Mouse (Mus musculus) adrenal gland, adult 18-20 months (tissue): ENCODE data around the gene Slc22a4. TPM values are rescaled to one million over a fixed set of nuclear protein-coding genes. Genes with fewer than 3 reads are reported as not detected.
"Not testable (repeated sequence)": the region's sequence is repeated elsewhere in the genome, so short reads cannot be mapped to it uniquely, and the experiment has no call there.

Source experiments
- DNase-seq, 2 experiments: peaks; one replicate each; pipeline ENCODE4 v3.0.0; 2021 to 2022; ENCODE audit warnings: low spot score in 2 of 2
- total RNA-seq, 2 experiments: library from RNA; stranded (reverse); gene quantifications; 1 replicate in 1 of 2; 2 replicates in 1 of 2; pipeline ENCODE4 v1.2.3; 2021

Gene Slc22a4
- total RNA-seq, 2 experiments from 2014 or later = 7.4 to 7.8 TPM

DNA sequence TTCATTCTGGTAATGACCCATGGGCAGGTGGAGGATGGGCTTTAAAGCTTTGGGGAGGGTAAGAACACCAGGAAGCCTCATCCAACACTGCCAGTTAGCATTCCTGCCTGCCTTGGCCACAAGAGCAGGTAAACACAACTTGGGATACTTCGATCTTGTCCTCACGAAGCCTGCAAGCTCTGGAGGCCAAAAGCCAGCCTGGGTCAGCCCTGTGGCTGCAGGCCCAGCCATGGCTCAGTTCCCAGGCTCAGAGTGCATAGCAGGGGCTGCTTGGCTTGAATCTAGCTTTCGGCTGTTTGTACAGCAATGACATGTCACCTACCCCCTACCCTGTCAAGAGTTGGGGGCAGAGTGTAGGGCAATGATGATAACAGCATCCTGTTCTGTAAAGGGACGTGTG is 21.0 kb downstream of the Slc22a4 start:
- peak in 1 of 2 experiments; percentile 53 for DNase-seq

DNA sequence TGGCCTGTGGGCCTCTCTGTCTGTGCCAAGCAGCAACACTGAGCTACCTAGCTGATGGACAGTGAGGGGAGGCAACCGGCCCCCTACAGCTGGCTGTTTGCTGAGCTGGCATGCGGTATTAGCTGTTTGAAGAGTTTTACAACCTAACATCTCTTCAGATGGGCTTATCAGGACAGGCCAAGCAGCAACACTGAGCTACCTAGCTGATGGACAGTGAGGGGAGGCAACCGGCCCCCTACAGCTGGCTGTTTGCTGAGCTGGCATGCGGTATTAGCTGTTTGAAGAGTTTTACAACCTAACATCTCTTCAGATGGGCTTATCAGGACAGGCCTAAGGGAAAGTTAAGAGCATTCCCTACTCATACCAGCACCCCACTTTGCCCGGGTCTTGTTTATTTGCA is 21.5 kb downstream of the Slc22a4 start:
- not testable (repeated sequence) for DNase-seq

DNA sequence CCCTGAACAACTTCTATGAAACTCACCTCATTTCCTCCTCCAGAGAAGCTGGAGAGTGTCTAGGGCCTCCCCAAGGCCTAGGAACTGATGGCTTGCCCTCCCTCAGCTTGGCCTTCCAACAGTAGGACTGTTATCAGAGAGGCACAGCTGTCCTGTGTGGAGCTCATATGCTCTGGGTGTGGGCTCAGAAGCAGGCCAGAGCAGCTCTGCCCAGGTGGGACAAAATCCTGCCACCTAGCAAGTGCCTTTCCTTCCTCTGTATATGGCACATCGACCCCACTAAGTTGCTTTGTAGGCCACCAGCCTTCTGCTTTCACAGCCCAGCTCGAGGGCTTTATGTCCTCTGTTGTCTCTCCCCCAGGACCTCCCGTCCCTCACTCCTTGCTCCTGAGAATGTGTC is 23.2 kb downstream of the Slc22a4 start:
- DNase-seq = no peak

DNA sequence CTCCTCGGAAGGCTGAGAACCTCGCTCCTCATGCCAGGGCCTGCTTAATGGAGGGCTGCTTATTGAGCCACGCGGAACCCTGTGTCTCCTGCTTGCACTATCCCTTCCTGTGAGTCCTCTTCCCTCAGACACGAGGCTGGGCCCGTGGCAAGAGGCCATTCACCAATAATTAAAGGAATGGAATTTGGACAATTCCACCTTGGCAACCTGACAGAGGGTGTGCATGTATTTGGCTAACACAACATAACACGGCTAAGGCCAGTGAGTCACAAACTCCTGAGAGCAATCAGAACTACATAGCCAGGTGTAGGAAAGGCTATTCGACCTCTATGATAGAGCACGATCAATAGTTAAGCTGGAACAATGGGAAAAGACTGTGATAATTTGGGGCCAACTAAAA is 23.7 kb downstream of the Slc22a4 start:
- DNase-seq = no peak

DNA sequence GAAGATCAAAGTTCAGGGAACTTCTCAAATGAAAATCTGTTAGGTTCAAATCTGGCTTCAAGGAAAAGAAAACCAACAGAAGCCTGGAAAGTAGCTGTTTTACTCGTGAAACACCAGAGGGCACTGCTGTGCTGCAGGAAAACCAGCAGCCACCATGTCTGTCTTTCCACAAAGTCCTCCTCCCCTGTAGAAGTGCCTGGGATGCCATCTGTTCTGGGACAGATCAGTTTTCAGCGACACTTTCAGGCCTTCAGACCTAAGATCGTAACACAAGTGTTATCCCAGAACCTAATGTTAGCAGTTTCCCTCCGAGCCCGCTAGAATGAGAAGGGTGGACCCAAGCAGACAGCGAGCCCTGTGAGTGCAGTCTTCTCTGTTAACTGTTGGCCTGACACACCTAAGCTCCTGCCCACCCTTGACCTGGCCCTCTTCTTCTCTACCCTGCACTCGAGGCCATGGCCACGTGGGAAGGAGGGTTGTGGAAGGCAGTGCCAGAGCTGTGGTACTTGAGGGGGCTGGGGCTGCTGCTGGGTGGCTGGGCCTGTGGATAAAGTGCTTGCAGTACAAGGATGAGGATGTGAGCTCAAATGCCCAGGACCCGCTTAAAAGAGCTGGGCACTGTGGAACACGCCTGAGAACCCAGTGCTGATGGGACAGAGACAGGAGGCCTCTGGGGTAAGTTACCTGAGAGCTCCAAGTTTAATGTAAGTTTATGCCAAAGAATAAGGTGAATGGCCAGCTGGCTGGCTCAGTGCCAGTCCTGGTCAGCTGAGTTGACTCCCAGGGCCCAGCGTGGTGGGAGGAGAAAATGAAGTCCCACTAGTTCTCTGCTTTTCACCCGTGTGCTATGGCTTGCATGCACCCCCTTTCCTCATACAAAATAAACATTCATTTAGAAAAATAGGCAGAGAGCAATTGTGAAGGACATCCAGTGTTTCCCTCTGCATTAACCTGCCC is 24.9 kb downstream of the Slc22a4 start:
- DNase-seq = peak; percentile 59

DNA sequence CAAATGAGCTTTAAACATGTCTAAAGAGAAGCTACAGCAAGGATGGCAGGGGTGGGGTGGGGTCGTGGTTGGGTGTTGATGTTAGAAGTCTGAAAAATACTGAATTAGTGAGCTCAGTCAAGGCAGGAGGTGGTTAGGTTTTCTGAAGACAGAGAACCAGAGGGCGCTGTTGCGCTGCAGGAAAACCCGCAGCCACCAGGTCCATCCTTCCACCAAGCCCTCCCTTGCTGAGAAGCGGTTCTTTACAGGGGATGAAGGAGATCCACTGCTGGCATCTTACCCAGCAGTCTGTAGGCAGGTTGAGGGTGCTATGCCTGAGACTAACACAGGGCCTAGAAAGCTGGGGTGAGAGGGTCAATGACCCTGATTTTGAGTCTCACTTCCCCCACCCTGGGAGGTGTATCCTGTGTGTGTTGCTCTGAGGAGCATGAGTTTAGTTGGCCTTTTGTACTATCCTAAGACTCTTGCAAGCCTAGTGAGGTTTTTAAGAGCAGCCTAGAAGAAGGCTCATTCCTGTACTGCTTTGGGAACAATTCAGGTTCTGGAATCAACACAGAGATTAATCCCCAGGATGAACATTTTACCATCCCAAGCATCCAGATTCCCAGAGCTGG is 25.6 kb downstream of the Slc22a4 start:
- peak; percentile 47 to 57 for DNase-seq

DNA sequence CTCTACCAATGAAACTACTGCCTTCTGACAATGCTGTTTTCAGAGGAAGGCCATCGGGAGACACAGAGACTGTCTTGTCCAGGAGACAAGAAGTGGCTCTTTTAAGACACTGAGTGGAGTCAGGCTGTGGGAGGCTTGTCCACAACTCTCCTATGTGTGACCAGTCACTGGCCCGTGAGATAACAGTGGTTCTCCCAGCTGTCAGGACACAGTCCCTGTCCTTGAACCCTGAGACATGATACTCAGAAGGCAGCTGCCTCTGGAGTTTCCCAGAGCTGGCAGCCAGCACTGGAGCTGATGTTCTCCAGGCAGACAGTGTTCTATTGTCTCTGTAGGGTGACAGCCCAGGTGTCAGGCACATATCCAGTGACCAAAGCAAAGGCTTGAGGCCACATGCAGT is 30.2 kb downstream of the Slc22a4 start:
- DNase-seq = no peak

DNA sequence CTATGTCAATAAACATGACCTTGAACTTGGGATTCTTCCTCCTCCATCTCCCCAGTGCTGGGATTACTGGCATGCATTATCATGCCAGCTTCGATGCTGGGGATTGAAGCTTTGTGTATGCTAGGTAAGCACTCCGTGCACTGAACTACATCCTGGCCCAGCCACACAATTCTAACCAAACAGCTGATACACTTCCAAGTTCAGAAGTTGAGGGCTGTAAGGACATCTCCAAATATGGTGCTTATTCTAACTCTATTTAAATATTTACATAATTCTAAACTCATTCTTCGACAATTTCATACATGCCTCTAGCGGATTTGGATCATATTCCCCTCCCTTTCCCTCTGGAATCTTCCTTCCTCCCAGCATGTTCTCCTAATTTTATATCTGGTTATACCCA is 35.6 kb downstream of the Slc22a4 start:
- no peak for DNase-seq

DNA sequence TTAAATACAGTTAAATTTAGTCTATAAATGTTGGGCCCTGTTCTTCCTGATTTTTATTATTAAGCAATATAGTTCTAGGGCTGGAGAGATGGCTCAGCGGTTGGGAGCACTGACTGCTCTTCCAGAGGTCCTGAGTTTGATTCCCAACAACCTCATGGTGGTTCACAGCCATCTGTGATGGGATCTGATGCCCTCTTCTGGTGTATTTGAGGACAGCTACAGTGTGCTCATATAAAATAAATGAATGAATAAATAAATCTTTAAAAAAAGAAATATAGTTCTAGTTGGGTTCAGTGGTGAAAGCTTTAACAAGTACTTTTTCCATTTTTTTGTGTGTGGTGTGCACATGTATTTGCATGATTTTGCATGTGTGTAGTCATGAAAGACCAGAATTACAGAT is 38.7 kb downstream of the Slc22a4 start:
- no peak for DNase-seq

DNA sequence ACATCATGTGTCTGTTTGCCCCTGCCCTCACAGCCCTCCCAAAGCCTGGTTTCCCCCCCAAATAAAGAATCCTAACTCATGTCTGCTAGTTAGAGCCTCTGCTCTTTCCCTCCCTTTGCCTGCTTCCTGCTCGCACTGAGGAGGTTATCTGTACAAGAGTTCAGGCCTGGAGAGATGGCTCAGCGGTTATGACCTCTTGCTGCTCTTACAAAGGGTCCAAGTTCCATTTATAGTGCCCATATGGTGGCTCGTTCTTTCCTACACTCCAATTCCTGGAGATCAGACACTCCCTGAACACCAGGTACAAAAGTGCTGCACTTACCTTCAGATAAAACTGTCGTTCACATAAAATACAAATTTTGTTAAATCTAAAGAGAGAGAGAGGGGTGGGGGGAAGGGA is 39.8 kb downstream of the Slc22a4 start:
- DNase-seq = no peak

DNA sequence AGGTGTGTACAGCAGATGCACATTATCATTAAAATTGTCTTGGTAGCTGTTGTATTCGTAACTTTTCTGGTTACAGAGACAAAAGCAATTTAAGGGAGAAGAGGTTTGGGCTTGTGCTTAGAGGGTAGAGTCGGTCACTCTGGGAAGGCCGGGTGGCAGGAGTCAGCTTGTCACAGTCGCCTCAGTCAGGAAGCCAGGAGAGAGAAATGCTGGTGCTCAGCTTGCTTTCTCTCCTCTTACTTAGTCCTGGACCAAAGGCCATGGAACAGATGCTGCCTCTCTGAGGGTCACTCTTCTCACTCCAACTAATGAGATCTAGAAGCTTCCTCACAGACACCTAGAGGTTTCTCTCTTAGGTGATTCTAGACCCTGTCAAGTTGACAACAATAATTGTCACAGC is 46.5 kb downstream of the Slc22a4 start:
- no peak for DNase-seq

DNA sequence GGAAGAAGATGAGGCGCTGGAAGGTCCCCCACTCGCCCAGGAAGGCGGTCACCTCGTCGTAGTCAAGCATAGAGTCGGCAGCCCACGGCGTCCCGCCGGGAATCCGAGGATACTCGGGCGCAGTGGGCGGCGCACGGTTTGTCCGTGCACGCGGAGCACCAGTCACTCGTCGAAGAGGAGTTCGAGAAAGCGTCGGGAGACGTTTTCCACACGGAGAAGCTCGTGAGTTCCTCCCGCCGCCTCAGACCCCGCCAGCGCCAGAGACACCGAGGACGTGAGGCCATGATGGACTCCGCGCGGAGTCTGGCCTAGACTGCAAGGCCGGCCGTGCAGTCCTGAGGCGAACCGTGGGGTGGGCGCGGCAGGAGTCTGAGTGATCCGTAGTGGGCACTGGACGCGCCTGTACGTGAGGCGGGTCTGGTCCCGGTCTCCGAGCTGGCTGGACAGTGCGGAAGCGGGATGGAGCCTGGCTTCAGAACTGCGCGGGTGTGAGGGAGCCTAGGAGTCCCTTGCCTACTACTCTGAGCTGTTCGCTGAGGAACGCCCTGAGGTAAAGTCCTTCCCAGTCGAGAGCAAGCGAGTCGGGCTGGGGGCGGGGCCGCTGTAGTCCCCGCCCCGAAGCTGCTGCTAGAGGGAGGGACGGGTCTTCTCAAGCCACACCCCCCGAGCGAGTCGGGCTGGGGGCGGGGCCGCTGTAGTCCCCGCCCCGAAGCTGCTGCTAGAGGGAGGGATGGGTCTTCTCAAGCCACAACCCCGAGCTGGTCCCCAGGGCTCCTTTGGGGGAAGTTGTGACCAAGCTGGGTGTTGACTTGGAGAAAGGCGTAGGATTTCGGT is 47.9 kb downstream of the Slc22a4 start, which contains the start of gene Slc22a21:
TSS of gene Slc22a21 (minus strand) at position 545 of the 834 bp plus-strand sequence.
- peak; percentile 69 to 71 for DNase-seq

DNA sequence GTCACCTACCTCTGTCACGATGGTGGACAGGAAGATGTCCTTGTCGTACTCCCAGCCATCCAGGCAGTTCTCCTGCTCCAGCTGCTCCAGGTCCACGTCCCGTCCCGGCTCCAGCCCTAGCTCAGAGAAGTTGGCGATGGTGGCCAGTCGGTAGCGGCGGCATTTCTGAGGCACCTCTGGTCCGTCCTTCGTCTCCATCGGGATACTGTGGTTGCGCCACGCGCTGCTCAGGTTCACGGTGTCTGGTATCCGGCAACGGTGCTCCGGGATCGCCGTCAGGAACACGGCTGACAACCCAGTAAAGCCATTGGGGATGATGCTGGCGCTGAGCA is 48.5 kb downstream of the Slc22a4 start:
- DNase-seq = not testable (repeated sequence)

DNA sequence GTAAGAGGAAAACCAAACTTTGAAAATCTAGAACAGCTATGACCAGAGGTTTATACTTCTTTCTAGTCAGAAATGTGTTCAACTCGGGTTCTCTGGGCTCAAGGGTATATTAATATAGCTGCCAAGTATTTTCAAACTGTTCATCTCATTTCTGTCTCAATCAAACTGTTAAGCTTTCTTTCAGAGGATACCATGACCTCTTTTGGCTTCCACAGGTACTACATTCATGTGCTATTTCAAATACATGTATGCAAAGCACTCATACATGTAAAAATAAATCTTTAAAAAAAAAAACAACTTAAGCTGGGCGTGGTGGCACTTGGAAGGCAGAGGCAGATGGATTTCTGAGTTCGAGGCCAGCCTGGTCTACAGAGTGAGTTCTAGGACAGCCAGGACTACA is 50.2 kb downstream of the Slc22a4 start:
- no peak for DNase-seq

DNA sequence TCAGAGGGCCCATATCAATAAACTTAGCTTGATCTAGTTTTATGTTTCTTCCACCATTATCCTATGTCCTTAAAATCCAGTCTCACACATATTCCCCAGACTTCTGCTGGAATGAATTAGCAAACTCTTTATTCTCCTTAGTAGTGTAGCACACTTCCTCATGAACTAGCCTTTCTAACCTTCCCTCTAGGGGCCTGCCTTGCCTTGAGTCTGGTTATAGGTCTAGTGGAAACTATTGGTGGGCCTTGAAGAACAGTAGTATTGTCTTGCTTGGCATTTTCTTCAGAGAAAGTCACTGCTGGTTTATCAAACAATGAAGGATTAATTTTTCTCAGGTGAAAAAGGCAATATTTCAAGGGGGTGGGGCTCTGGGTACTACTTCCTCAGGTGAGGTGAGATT is 52.3 kb downstream of the Slc22a4 start:
- no peak for DNase-seq

DNA sequence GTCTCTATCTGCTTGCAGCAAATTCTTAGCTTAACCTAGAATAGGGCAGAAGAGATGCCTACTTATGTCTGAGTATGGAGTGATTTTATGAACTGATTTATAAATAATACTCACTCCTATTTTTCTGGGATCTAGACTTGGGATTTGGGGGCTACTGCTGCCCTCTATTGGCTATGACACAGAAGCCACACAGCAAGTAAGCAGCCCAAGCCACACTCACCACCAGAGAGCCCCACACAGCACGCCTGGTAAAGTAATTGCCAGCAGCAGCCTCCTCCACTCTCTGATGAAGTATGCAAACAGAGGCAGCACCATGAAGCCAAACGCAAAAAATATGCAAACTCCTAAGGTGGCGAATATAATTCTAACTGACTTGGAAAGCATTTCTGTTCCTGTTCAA is 68.9 kb downstream of the Slc22a4 start:
- DNase-seq = no peak

DNA sequence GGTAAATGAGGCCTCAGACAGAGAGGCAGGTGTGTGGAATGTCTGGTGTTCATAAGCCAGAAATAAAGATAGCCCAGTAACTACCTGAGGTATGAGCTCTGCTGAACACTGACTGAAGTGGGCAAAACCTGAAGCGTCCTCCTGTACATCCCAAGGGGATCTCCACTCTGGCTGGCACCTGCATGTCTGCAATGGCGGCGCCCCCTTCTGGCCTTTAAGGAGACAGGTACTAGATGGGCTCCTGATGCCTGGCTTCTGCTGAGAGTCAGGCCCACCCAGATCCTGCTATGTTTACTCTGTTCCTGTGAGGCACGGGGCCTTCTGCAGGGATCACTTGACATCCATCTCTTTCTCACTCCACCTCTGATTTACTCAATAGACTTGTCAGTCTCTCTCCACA is 69.7 kb downstream of the Slc22a4 start:
- not testable (repeated sequence) for DNase-seq

DNA sequence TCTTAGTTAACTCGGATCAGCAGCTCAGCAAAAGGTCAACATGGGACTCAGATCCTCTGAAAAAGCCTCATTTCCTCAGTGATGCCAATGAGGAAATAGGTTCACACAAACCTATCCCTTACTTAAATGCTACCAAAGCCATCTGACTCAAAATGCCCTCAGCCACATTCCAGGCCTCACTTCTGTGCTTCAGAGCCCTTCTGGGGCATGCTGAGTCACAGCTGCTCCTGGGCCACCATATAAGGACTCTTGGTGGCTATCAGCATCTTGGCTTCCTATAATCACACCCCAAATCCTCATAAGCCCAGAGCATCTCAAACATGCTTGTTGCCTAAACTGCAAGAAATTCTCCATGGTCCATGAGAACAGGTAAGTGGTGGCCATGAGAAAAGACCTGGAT is 71.3 kb downstream of the Slc22a4 start:
- peak in 1 of 2 experiments; percentile 9 for DNase-seq

DNA sequence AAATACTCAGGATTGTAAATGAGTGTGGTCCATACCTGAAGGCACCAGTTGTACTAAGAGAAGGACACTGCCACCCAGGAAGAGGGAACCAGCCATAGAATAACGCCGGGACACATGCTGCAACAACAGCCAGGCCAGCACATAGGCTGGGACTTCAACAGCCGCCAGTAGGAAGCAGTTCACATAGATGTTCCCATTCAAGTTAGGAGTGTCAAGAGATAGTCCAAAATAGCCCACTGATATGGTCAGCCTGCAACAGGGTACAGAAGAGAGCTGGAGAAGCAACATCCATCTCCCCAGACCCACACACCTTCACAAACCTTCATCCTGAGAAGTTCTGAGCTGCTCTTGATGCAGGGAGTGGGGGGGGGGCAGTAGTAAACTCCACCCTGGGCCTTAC is 73.2 kb downstream of the Slc22a4 start:
- DNase-seq = no peak

DNA sequence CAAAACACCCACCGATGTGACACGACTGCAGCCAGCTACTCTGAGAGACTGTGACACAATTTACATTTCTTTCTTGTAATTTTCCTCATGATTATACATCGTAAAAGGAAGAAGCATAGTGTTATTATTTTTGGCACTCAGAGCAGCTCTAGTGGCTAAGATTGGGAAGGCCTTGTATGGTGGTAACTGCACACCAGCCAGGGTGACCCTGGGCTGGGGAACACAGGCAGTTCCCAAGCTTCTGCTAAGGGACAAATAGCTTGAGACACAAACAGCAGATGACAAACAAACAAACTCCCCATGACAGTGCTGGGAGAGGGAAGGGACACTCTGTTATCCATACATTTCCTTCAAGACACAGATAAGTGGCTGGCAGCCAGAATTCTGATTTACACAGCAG is 77.8 kb downstream of the Slc22a4 start:
- not testable (repeated sequence) for DNase-seq
